Mouse (Mus musculus) kidney, adult 11 months (tissue): ENCODE data around the gene Ccdc93.

Source experiments
- DNase-seq: peaks from one replicate; pipeline ENCODE4 v3.0.0; 2022

The Ccdc93 gene

DNA sequence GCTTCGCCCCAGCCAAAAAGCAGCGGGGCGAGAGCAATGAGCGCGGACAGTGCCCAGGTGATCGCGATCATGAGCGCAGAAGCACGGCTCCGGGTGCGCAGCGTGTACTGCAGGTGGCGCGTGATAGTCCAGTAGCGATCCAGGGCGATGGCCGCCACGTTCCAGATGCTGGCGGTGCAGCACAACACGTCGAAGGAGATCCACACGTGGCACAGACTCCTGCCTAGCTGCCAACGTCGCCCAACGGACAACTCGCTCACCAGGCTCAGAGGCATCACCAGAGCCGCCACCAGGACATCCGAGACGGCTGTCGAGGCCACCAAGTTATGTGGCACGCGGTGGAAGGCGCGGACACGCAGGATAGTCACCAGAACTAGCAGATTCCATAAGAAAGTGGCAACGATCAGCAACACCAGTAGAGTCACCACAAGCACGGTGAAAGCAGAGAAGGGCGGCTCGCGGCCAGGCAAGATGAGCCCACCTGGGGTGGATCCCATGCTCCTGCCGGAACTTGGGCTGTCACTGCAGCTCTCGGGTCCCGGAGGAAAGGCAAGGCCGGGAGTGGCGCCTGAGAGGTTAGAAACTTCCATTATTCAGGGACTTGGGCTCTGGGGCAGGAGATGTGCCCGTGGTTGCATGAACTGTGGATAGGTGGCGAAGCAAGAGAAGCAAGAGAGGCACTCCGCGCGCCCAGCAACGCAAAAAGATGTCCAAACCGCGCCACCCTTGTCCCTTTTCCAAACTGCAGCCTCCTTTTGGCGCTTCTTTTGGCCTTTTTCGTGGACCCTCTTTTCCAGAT is 97.0 kb downstream of the Ccdc93 start:
- DNase-seq: no peak

DNA sequence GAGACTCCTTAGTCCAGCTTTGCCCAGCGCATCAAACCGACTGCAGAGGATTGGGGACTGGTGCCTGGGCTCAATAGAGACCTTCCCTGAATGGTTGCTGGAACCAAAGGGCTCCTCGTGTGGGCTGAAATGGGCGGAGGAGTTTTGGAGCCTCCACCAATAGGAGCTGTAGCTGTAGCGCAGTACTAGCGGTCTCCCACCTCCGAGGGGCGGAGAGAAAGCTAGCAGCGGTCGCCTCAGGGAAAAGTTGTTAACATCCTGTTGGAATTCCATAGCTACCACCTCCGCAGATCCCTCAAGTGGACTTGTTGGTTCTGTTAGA is 97.5 kb downstream of the Ccdc93 start, which contains the start of gene Htr5b:
Gene Htr5b, minus strand, starts transcription at position 67 of the 322 bp plus-strand sequence.
- no peak for DNase-seq

DNA sequence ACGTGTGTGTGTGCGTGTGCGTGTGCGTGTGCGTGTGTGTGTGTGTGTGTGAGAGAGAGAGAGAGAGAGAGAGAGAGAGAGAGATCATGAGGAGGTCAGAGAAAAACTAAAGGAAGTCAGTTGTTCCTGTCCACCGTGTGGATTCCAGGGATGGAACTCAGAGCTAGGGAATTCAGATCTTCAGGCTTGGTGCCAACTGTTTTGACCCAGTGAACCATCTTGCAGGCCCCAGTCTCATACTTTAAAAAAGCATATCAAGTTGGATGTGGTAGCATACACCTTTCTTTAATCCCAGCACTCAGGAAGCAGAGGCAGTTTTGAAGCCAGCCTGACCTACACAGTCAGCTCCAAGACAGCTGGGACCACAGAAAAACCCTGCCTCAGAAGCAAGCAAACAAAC is 98.4 kb downstream of the Ccdc93 start:
- DNase-seq: no peak

DNA sequence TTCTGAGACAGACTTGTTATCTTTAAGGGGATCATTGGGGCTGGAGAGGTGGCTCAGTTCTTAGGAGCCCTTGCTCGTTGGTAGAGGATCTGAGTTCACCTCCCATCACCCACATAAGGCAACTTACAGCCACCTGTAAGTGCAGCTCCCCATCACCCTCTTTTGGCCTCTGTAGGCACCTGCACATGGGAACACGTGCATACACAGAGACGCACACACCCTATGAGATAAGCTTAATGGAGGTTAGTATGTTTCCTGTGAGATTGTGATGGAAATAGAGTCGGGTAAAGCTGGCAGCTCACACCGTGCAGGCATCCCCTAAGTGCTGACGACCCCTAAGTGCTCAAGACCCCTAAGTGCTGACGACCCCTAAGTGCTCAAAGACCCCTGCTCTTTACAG is 100.6 kb downstream of the Ccdc93 start:
- DNase-seq: no peak

- no peak for DNase-seq
Measured at GRCm38 (mm10) chr1:121540361-121540760, 109.5 kb downstream of the Ccdc93 start.

DNA sequence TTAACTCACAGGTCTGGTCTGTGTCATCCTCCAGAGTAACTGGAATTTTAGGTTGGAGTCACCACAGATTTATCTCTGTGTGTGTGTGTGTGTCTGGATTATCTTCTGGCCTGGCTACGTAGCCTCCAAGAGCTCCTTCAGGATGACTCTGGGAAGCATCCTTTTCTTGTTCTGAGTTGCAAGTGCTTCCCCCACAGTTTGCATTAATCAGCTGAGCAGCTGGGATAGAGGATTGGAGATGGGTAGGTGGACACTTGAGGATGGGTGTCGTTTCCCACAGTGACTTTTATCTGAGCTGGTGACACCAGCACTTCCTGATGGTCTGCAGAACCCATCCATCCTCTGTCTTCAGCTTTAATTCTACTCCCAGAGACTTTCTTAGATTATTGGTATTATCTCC is 116.0 kb downstream of the Ccdc93 start:
- no peak for DNase-seq

GRCm38 (mm10) chr1:121548667-121549066 is 117.8 kb downstream of the Ccdc93 start:
- no peak for DNase-seq

DNA sequence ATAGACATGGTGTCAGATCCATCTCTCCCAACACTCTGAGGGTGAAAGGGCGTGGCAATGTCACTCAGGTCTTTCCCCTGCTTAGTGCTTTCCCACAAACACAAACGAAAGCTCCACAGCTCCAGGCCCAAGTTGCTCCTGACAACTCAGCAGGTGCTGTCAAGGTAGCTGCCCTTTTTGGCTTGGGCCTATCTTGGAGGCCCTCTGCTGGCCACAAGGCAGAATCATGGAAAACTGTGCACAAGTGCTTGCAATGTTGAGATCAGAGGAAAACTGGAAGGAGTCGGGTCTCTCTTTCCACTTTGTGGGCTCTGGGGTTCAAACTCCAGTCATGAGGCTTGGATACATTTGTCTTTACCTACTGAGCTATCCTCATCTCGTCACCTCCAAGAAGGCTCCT is 118.6 kb downstream of the Ccdc93 start:
- DNase-seq: no peak

DNA sequence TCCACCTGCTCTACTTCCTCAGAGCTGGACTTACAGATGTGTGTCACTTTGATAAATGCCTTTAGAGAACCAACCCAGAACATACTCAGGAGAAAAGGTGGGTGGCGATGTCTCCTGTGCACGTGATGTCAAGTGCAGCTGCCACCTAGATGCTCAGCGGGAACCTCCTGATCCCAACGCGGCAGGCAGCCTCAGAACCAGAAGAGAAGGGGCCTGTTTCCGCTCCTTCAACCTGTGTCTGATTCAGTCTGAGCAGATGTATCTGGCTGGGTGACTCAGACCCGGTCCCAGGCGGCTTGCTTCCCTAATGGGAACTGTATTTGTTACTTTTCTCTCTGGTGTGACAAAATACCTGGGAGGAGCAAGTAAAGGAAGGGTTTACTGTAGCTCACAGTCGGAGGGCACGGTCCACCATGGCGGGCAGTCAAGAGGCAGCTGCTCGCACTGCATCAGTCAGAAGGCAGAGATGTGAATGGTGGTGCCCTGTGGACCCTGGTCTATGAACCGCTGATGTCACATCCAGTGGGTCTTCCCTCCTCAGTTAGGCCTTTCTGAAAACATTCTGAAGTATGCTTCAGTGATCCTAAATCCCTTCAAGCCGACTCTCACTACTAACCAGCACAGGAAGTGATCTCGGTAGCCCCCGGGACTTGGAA is 120.1 kb downstream of the Ccdc93 start:
- no peak for DNase-seq

- no peak for DNase-seq
Measured at GRCm38 (mm10) chr1:121551457-121551835, 120.6 kb downstream of the Ccdc93 start.
